In the genomic region with DNA sequence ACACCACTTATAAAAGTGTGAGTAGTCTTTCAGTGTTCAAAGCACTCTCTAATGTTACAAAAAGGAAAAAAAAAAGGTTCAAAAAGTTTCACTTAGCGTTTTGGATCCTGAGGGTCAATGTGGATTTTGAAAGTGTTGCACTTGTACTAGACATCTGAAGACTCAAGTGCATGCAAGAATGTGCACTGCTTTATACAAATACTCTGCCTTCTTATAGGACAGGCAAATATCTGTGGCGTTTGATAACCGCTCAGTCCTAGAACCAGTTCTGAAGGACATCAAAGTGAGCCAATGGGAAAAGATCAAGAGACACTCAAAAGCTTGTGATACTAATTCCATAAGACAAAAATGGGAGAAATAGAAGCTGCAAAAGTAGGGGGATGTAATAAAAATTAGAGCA, we compare ENCODE assay signal across 20 mouse cellular contexts. TPM values are rescaled to one million over a fixed set of nuclear protein-coding genes. Genes with fewer than 3 reads are reported as not detected.
DNase-seq lines count a peak whose midpoint lies in the region; ATAC-seq and TF ChIP-seq lines count a peak whose summit lies in the region.
"Had no signal": no experiment of that assay in that cellular context is flagged by ENCODE, and none has a peak within 500 bp of the region (broad histone marks: within the 10 kb centered on the region; RNA-seq: fewer than 3 reads in every experiment).

No protein-coding gene starts in this region.

- H3K4me1 ChIP-seq in lung, embryonic 14.5 days (ENCODE audit: insufficient read depth) = no peaks in the 10 kb centered on the region
- H3K4me1 ChIP-seq in lung, embryonic 16.5 days (replicated peaks; ENCODE audit: control insufficient read depth, insufficient read depth, low read length) = 0 out of 2 replicates have a peak, but pooled peaks cover 3% of the 10 kb centered on the region
- H3K4me1 ChIP-seq in lung, postnatal 0 days (ENCODE audit: insufficient read depth, low read depth, low read length) = no peaks in the 10 kb centered on the region

- no peak for TF ChIP-seq EP300 in lung, postnatal 0 days (IDR thresholded peaks at IDR 0.05)

- no peaks in the 10 kb centered on the region for H3K27me3 ChIP-seq in lung, embryonic 14.5 days (ENCODE audit: insufficient read depth, low read length)
- no peaks in the 10 kb centered on the region for H3K27me3 ChIP-seq in lung, embryonic 16.5 days (ENCODE audit: control insufficient read depth, insufficient read depth, low read depth, low read length)
- no peaks in the 10 kb centered on the region for H3K27me3 ChIP-seq in lung, postnatal 0 days (replicated peaks; ENCODE audit: insufficient read depth, low read length)
- H3K27me3 ChIP-seq: Patski had no signal

- no peak overlapping the region for H3K27ac ChIP-seq in lung, embryonic 14.5 days (ENCODE audit: low read depth)
- no peak overlapping the region for H3K27ac ChIP-seq in lung, embryonic 16.5 days (ENCODE audit: low read length)
- H3K27ac ChIP-seq in lung, postnatal 0 days (ENCODE audit: low read length) = no peak overlapping the region

- no peak overlapping the region for H3K4me3 ChIP-seq in lung, embryonic 14.5 days (ENCODE audit: low read depth, low read length)
- no peak overlapping the region for H3K4me3 ChIP-seq in lung, embryonic 16.5 days (ENCODE audit: low read length)
- no peak overlapping the region for H3K4me3 ChIP-seq in lung, postnatal 0 days (ENCODE audit: low read depth, low read length)

- ATAC-seq in lung, embryonic 14.5 days (ENCODE audit: insufficient read depth) = peak; percentile 69; the same call in 1 of the 2 replicates
- ATAC-seq in lung, embryonic 16.5 days (ENCODE audit: low read depth) = peak; percentile 65; the same call in 1 of the 2 replicates
- no peak for ATAC-seq in lung, postnatal 0 days
- ATAC-seq: activated CD4-positive, CD25-positive, alpha-beta regulatory T cell, adult 4 months; CD4-positive, CD25-positive, alpha-beta regulatory T cell, adult 4 months; Patski had no signal

- no peaks in the 10 kb centered on the region for H3K9me3 ChIP-seq in lung, embryonic 14.5 days (ENCODE audit: low read depth, low read length)
- no peaks in the 10 kb centered on the region for H3K9me3 ChIP-seq in lung, embryonic 16.5 days (ENCODE audit: control insufficient read depth, low read length)
- no peaks in the 10 kb centered on the region for H3K9me3 ChIP-seq in lung, postnatal 0 days (ENCODE audit: low read length)

- no peak overlapping the region for H3K9ac ChIP-seq in lung, embryonic 14.5 days
- no peak overlapping the region for H3K9ac ChIP-seq in lung, embryonic 16.5 days (ENCODE audit: low read length)
- H3K9ac ChIP-seq in lung, postnatal 0 days (replicated peaks; ENCODE audit: low read depth) = no peak overlapping the region

- peak; percentile 13 for DNase-seq in lung, embryonic 14.5 days
- DNase-seq in lung, postnatal 25 days (ENCODE audit: low spot score) = no peak
- no peak for DNase-seq in lung, postnatal 14 days
- DNase-seq in lung, postnatal 0 days (ENCODE audit: low spot score) = peak; percentile 8
- no peak for DNase-seq in lung, adult 18-20 months
- DNase-seq: adrenal gland, adult 2 months; adrenal gland, adult 8-10 months; adrenal gland, postnatal 10 days; adrenal gland, postnatal 14 days; adrenal gland, postnatal 25 days; adrenal gland, postnatal 36 days; B cell, adult 2 months; cerebellum, adult 11 months; cerebellum, adult 11-12 months; cerebellum, adult 18-20 months had no signal

- WGBS in lung, embryonic 14.5 days = 64% methylated on average over 3 of the region's 3 CpGs
- 53% methylated on average over 3 of the region's 3 CpGs for WGBS in lung, embryonic 16.5 days
- WGBS in lung, postnatal 0 days = 45% methylated on average over 3 of the region's 3 CpGs

- H3K36me3 ChIP-seq in lung, embryonic 14.5 days (ENCODE audit: insufficient read depth) = no peaks in the 10 kb centered on the region
- H3K36me3 ChIP-seq in lung, embryonic 16.5 days (ENCODE audit: control insufficient read depth, insufficient read depth, low read length) = no peaks in the 10 kb centered on the region
- H3K36me3 ChIP-seq in lung, postnatal 0 days (ENCODE audit: insufficient read depth, low read length) = no peaks in the 10 kb centered on the region
- H3K36me3 ChIP-seq: G1E had no signal

- no peak overlapping the region for H3K4me2 ChIP-seq in lung, embryonic 14.5 days
- no peak overlapping the region for H3K4me2 ChIP-seq in lung, embryonic 16.5 days (ENCODE audit: low read depth, low read length)
- H3K4me2 ChIP-seq in lung, postnatal 0 days (replicated peaks; ENCODE audit: low read depth, low read length) = no peak overlapping the region

- no peak for TF ChIP-seq CTCF in lung, embryonic 14.5 days (IDR thresholded peaks at IDR 0.05; ENCODE audit: low read depth)
- no peak for TF ChIP-seq CTCF in lung, postnatal 0 days (IDR thresholded peaks at IDR 0.05)

RNA-seq across cellular contexts. Expression of gene Lrrn1, which starts 45.0 kb away (rescaled TPM):
- 12.8 and 13.5 TPM in 2 replicates for polyA plus RNA-seq in lung, embryonic 14.5 days (2014; fragmentation: Nextera tagmentation; extraction: Ambion mirVana)
- polyA plus RNA-seq in lung, embryonic 16.5 days (2015; fragmentation: Nextera tagmentation; extraction: Ambion mirVana) = 10.4 and 10.9 TPM in 2 replicates
- 4.1 and 4.2 TPM in 2 replicates for polyA plus RNA-seq in lung, postnatal 0 days (2015; fragmentation: Nextera tagmentation; extraction: Ambion mirVana)
- polyA plus RNA-seq: activated CD4-positive, CD25-positive, alpha-beta regulatory T cell, adult 4 months; CD4-positive, CD25-positive, alpha-beta regulatory T cell, adult 4 months; G1E had no signal

Comparison
In these comparisons a context has a peak if more than half of its experiments do, and no peak if none do; other contexts are left out.
1. DNase-seq: peak in lung, embryonic 14.5 days (single experiment) and lung, postnatal 0 days (single experiment); none in lung, postnatal 25 days (single experiment), lung, postnatal 14 days (single experiment) and lung, adult 18-20 months (0 of 2).